ENCODE assay signal across 21 mouse cellular contexts in genomic region chr7:78599941-78600677, GRCm38 (mm10).
DNase-seq lines count a peak whose midpoint lies in the region; ATAC-seq and TF ChIP-seq lines count a peak whose summit lies in the region.
"Had no signal": no experiment of that assay in that cellular context is flagged by ENCODE, and none has a peak within 500 bp of the region (broad histone marks: within the 10 kb centered on the region; RNA-seq: fewer than 3 reads in every experiment).

No protein-coding gene starts in this region.

- no peak overlapping the region for H3K4me3 ChIP-seq in cerebellum, adult 2 months (replicated peaks; ENCODE audit: insufficient read depth, low read depth, low read length)
- no peak overlapping the region for H3K4me3 ChIP-seq in liver, embryonic 11.5 days (ENCODE audit: low read depth, low read length)
- H3K4me3 ChIP-seq: embryonic facial prominence, embryonic 10.5 days; embryonic facial prominence, embryonic 12.5 days; forebrain, embryonic 13.5 days; forebrain, embryonic 15.5 days had no signal

- H3K27me3 ChIP-seq in cerebellum, adult 2 months (ENCODE audit: control insufficient read depth, insufficient read depth, low read length) = no peaks in the 10 kb centered on the region
- peaks cover 18% of the 10 kb centered on the region for H3K27me3 ChIP-seq in liver, embryonic 11.5 days (replicated peaks; ENCODE audit: control insufficient read depth, insufficient read depth, low read length)
- H3K27me3 ChIP-seq: forebrain, embryonic 15.5 days; Patski had no signal

- peaks cover 8% of the 10 kb centered on the region; the same call in 1 of the 2 replicates for H3K4me1 ChIP-seq in cerebellum, adult 2 months (ENCODE audit: control insufficient read depth, insufficient read depth, low read length)
- H3K4me1 ChIP-seq in liver, embryonic 11.5 days (replicated peaks; ENCODE audit: control insufficient read depth, insufficient read depth, low read length) = no peaks in the 10 kb centered on the region

- no peak for ATAC-seq in cerebellum, adult (ENCODE audit: insufficient number of reproducible peaks, low FRiP score, low TSS enrichment)
- ATAC-seq in liver, embryonic 11.5 days (replicated peaks; ENCODE audit: low FRiP score) = no peak
- ATAC-seq: activated CD4-positive, CD25-positive, alpha-beta regulatory T cell, adult 4 months; CD4-positive, CD25-positive, alpha-beta regulatory T cell, adult 4 months; forebrain, embryonic 13.5 days; forebrain, embryonic 15.5 days; forebrain, postnatal 0 days; Patski had no signal

- H3K9me3 ChIP-seq in liver, embryonic 11.5 days (ENCODE audit: control insufficient read depth, low read length) = no peaks in the 10 kb centered on the region
- H3K9me3 ChIP-seq: embryonic facial prominence, embryonic 10.5 days; embryonic facial prominence, embryonic 12.5 days; forebrain, embryonic 13.5 days; forebrain, embryonic 15.5 days; G1E had no signal

- no peak overlapping the region for H3K9ac ChIP-seq in liver, embryonic 11.5 days (ENCODE audit: low read depth, low read length)
- H3K9ac ChIP-seq: embryonic facial prominence, embryonic 12.5 days; forebrain, embryonic 13.5 days; forebrain, embryonic 15.5 days; forebrain, postnatal 0 days had no signal

- TF ChIP-seq CTCF in cerebellum, adult 2 months (IDR thresholded peaks at IDR 0.05; ENCODE audit: borderline replicate concordance, insufficient read depth, low read depth, low read length) = no peak

- H3K27ac ChIP-seq in cerebellum, adult 2 months (ENCODE audit: insufficient read depth, low read length) = no peak overlapping the region
- H3K27ac ChIP-seq in liver, embryonic 11.5 days (ENCODE audit: low read depth, low read length) = no peak overlapping the region
- H3K27ac ChIP-seq: embryonic facial prominence, embryonic 10.5 days; embryonic facial prominence, embryonic 12.5 days; forebrain, embryonic 13.5 days; forebrain, embryonic 15.5 days had no signal

- WGBS in cerebellum, adult 2 months = 15% methylated on average over 6 of the region's 6 CpGs
- WGBS in liver, embryonic 11.5 days = 74% methylated on average over 6 of the region's 6 CpGs

- TF ChIP-seq POLR2A in cerebellum, adult 2 months (IDR thresholded peaks at IDR 0.05; ENCODE audit: borderline replicate concordance, insufficient read depth, low read length) = no peak

- no peaks in the 10 kb centered on the region for H3K36me3 ChIP-seq in liver, embryonic 11.5 days (ENCODE audit: control insufficient read depth, insufficient read depth, low read length)
- H3K36me3 ChIP-seq: embryonic facial prominence, embryonic 10.5 days; embryonic facial prominence, embryonic 12.5 days; forebrain, embryonic 15.5 days; G1E had no signal

- DNase-seq in cerebellum, adult 2 months = peak; percentile 41 to 63
- no peak for DNase-seq in cerebellum, adult 11 months
- peak; percentile 74 to 92 for DNase-seq in cerebellum, postnatal 10 days
- peak; percentile 49 to 55 for DNase-seq in cerebellum, postnatal 25 days
- no peak for DNase-seq in cerebellum, adult 8-10 months
- DNase-seq in brain, adult 2 months (ENCODE audit: low read depth, low spot score) = peak; percentile 62
- DNase-seq in liver, embryonic 11.5 days (ENCODE audit: low spot score) = no peak
- DNase-seq: adrenal gland, adult 8-10 months; adrenal gland, postnatal 14 days; adrenal gland, postnatal 36 days; B cell, adult 2 months; forebrain, postnatal 0 days had no signal

- no peak overlapping the region for H3K4me2 ChIP-seq in liver, embryonic 11.5 days
- H3K4me2 ChIP-seq: embryonic facial prominence, embryonic 12.5 days; forebrain, embryonic 13.5 days; forebrain, embryonic 15.5 days had no signal

Comparison
In these comparisons a context has a peak if more than half of its experiments do, and no peak if none do; other contexts are left out.
1. DNase-seq: peak in cerebellum, adult 2 months (2 of 2), cerebellum, postnatal 10 days (2 of 2), cerebellum, postnatal 25 days (2 of 2) and brain, adult 2 months (single experiment); none in cerebellum, adult 11 months (single experiment), cerebellum, adult 8-10 months (single experiment) and liver, embryonic 11.5 days (single experiment).